Comparison of ENCODE assay signal across 27 mouse cellular contexts in the genomic region with DNA sequence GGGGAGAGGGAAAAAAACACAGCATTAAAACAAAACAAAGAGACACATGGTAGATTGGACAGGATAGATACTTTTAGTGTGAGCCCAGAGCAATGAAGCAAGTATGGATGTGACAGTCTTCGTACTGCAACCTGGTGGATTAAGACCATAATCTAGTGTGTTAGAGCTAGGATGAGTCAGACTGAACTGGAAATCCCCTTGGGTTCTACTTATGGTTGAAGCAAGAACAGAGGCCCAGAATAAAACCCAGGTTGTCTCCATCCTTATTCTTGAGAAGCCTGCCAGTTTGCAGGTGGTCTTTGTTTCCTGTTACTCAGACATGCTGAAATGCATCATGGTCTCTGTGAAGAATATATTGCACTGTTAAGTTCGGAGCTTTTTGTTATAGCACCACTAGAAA.
A peak's percentile ranks its signal among the peaks of the same experiment; 100 is the strongest.
DNase-seq lines count a peak whose midpoint lies in the region; ATAC-seq lines count a peak whose summit lies in the region.
"Had no signal": no experiment of that assay in that cellular context is flagged by ENCODE, and none has a peak within 500 bp of the region (broad histone marks: within the 10 kb centered on the region; RNA-seq: fewer than 3 reads in every experiment).

No protein-coding gene starts in this region.

- no peaks in the 10 kb centered on the region for H3K27me3 ChIP-seq in heart, embryonic 12.5 days (replicated peaks)
- H3K27me3 ChIP-seq in splenic B cell, adult 2 months (ENCODE audit: control insufficient read depth, insufficient read depth, low read length, poor library complexity, severe bottlenecking), result no peaks in the 10 kb centered on the region
- H3K27me3 ChIP-seq: embryonic facial prominence, embryonic 13.5 days; forebrain, embryonic 12.5 days; forebrain, embryonic 15.5 days; hindbrain, embryonic 13.5 days; intestine, embryonic 15.5 days; Patski had no signal

- peaks cover 13% of the 10 kb centered on the region for H3K4me1 ChIP-seq in heart, embryonic 12.5 days (replicated peaks)
- H3K4me1 ChIP-seq: embryonic facial prominence, embryonic 10.5 days; forebrain, embryonic 12.5 days; forebrain, embryonic 15.5 days; hindbrain, embryonic 10.5 days; hindbrain, embryonic 13.5 days; intestine, embryonic 15.5 days had no signal

- intact Hi-C loops in heart, postnatal 25 days (cut with DNase I), result no loop called here

- no peaks in the 10 kb centered on the region for H3K9me3 ChIP-seq in heart, embryonic 12.5 days (replicated peaks)
- H3K9me3 ChIP-seq: embryonic facial prominence, embryonic 10.5 days; embryonic facial prominence, embryonic 13.5 days; forebrain, embryonic 12.5 days; forebrain, embryonic 15.5 days; G1E; hindbrain, embryonic 10.5 days; hindbrain, embryonic 13.5 days; intestine, embryonic 15.5 days had no signal

- H3K36me3 ChIP-seq in heart, embryonic 12.5 days, result no peaks in the 10 kb centered on the region
- no peaks in the 10 kb centered on the region for H3K36me3 ChIP-seq in splenic B cell, adult 2 months (ENCODE audit: control insufficient read depth, insufficient read depth, low read length, poor library complexity, severe bottlenecking)
- H3K36me3 ChIP-seq: embryonic facial prominence, embryonic 10.5 days; embryonic facial prominence, embryonic 13.5 days; forebrain, embryonic 12.5 days; forebrain, embryonic 15.5 days; G1E; hindbrain, embryonic 10.5 days; hindbrain, embryonic 13.5 days; intestine, embryonic 15.5 days had no signal

- no peak overlapping the region for H3K4me3 ChIP-seq in heart, embryonic 12.5 days
- H3K4me3 ChIP-seq: embryonic facial prominence, embryonic 10.5 days; embryonic facial prominence, embryonic 13.5 days; erythroblast, embryonic 14.5 days; forebrain, embryonic 12.5 days; forebrain, embryonic 15.5 days; hindbrain, embryonic 10.5 days; hindbrain, embryonic 13.5 days; intestine, embryonic 15.5 days had no signal

- no peak for ATAC-seq in heart, embryonic 12.5 days (ENCODE audit: insufficient number of reproducible peaks, low FRiP score)
- 0 out of 2 replicates have a peak, but pooled peaks have one; percentile 7 for ATAC-seq in common myeloid progenitor, adult 5-6 weeks (replicated peaks; ENCODE audit: low read depth, poor library complexity, severe bottlenecking)
- ATAC-seq: forebrain, embryonic 15.5 days; hindbrain, embryonic 16.5 days; intestine, embryonic 15.5 days; Patski had no signal

- no peak overlapping the region for H3K9ac ChIP-seq in heart, embryonic 12.5 days
- H3K9ac ChIP-seq: embryonic facial prominence, embryonic 13.5 days; forebrain, embryonic 12.5 days; forebrain, embryonic 15.5 days; hindbrain, embryonic 13.5 days; intestine, embryonic 15.5 days had no signal

- DNase-seq in heart, postnatal 25 days (ENCODE audit: low spot score), result no peak
- peak; percentile 13 to 29 for DNase-seq in spleen, postnatal 36 days (ENCODE audit: low spot score in 2 of 2)
- DNase-seq in spleen, postnatal 10 days (ENCODE audit: low spot score in 2 of 2), result no peak
- peak; percentile 70 for DNase-seq in splenic B cell, adult 2 months (ENCODE audit: low read depth, low spot score)
- DNase-seq in gastrocnemius, postnatal 25 days, result no peak
- no peak for DNase-seq in kidney, postnatal 25 days
- DNase-seq: adrenal gland, postnatal 10 days; adrenal gland, postnatal 36 days; cerebellum, adult 18-20 months; cerebellum, adult 9-10 months; cerebellum, postnatal 14 days; embryo, embryonic 11 days; gastrocnemius, postnatal 36 days; heart, postnatal 14 days had no signal

- WGBS in heart, embryonic 12.5 days, result 73% methylated on average over 2 of the region's 2 CpGs

- H3K4me2 ChIP-seq in heart, embryonic 12.5 days, result no peak overlapping the region
- H3K4me2 ChIP-seq: embryonic facial prominence, embryonic 13.5 days; forebrain, embryonic 12.5 days; forebrain, embryonic 15.5 days; hindbrain, embryonic 13.5 days; intestine, embryonic 15.5 days had no signal

- peak overlapping the region; percentile 53 for H3K27ac ChIP-seq in heart, embryonic 12.5 days (ENCODE audit: poor library complexity, severe bottlenecking)
- H3K27ac ChIP-seq: embryonic facial prominence, embryonic 10.5 days; embryonic facial prominence, embryonic 13.5 days; forebrain, embryonic 12.5 days; forebrain, embryonic 15.5 days; hindbrain, embryonic 10.5 days; hindbrain, embryonic 13.5 days; intestine, embryonic 15.5 days had no signal

Comparison
In these comparisons a context has a peak if more than half of its experiments do, and no peak if none do; other contexts are left out.
1. DNase-seq: peak in spleen, postnatal 36 days (2 of 2) and splenic B cell, adult 2 months (single experiment); none in heart, postnatal 25 days (single experiment), spleen, postnatal 10 days (0 of 2), gastrocnemius, postnatal 25 days (single experiment) and kidney, postnatal 25 days (0 of 2).